ENCODE assay signal across 28 mouse cellular contexts in genomic region chr10:14050586-14050985, GRCm38 (mm10).
A peak's percentile ranks its signal among the peaks of the same experiment; 100 is the strongest.
DNase-seq lines count a peak whose midpoint lies in the region; ATAC-seq and TF ChIP-seq lines count a peak whose summit lies in the region.
"Had no signal": no experiment of that assay in that cellular context is flagged by ENCODE, and none has a peak within 500 bp of the region (broad histone marks: within the 10 kb centered on the region; RNA-seq: fewer than 3 reads in every experiment).

No protein-coding gene starts in this region.

- H3K27ac ChIP-seq in CH12.LX (ENCODE audit: insufficient read depth, low read depth) = no peak overlapping the region
- no peak overlapping the region for H3K27ac ChIP-seq in hindbrain, embryonic 12.5 days
- H3K27ac ChIP-seq: embryonic facial prominence, embryonic 10.5 days; embryonic facial prominence, embryonic 13.5 days; forebrain, embryonic 12.5 days; forebrain, embryonic 15.5 days; heart, adult 2 months; heart, embryonic 10.5 days; heart, embryonic 13.5 days; hindbrain, embryonic 13.5 days had no signal

- H3K27me3 ChIP-seq in CH12.LX (replicated peaks) = no peaks in the 10 kb centered on the region
- H3K27me3 ChIP-seq in hindbrain, embryonic 12.5 days = no peaks in the 10 kb centered on the region
- H3K27me3 ChIP-seq: embryonic facial prominence, embryonic 13.5 days; forebrain, embryonic 12.5 days; forebrain, embryonic 15.5 days; heart, embryonic 13.5 days; hindbrain, embryonic 13.5 days; Patski had no signal

- peak overlapping the region; percentile 49 for H3K9ac ChIP-seq in CH12.LX (ENCODE audit: insufficient read depth, low read depth)
- no peak overlapping the region for H3K9ac ChIP-seq in hindbrain, embryonic 12.5 days
- H3K9ac ChIP-seq: embryonic facial prominence, embryonic 13.5 days; forebrain, embryonic 12.5 days; forebrain, embryonic 15.5 days; heart, embryonic 13.5 days; hindbrain, embryonic 13.5 days had no signal

- peak overlapping the region; percentile 34; the same call in 1 of the 2 replicates for H3K4me2 ChIP-seq in CH12.LX (ENCODE audit: insufficient read depth, low read depth, poor library complexity, severe bottlenecking)
- no peak overlapping the region for H3K4me2 ChIP-seq in hindbrain, embryonic 12.5 days (replicated peaks)
- H3K4me2 ChIP-seq: embryonic facial prominence, embryonic 13.5 days; forebrain, embryonic 12.5 days; forebrain, embryonic 15.5 days; heart, embryonic 13.5 days; hindbrain, embryonic 13.5 days had no signal

- H3K4me3 ChIP-seq in CH12.LX (replicated peaks in 1 of 3; ENCODE audit: low read depth in 2 of 3, low read length in 2 of 3, poor library complexity in 1 of 3) = no peak overlapping the region
- H3K4me3 ChIP-seq in hindbrain, embryonic 12.5 days = no peak overlapping the region
- H3K4me3 ChIP-seq: embryonic facial prominence, embryonic 10.5 days; embryonic facial prominence, embryonic 13.5 days; erythroblast, embryonic 14.5 days; forebrain, embryonic 12.5 days; forebrain, embryonic 15.5 days; heart, adult 2 months; heart, embryonic 10.5 days; heart, embryonic 13.5 days; hindbrain, embryonic 13.5 days had no signal

- DNase-seq in heart, adult 11 months = peak; percentile 53
- no peak for DNase-seq in heart, postnatal 10 days
- DNase-seq in CD4-positive helper T cell, adult 2 months (ENCODE audit: low read depth, low spot score) = peak; percentile 76
- no peak for DNase-seq in CH12.LX (ENCODE audit: extremely low read depth)
- no peak for DNase-seq in urinary bladder, postnatal 10 days (ENCODE audit: low spot score)
- DNase-seq: adrenal gland, adult 8-10 months; adrenal gland, postnatal 25 days; cerebellum, adult 11-12 months; cerebellum, adult 8-10 months; cerebellum, postnatal 10 days; cerebellum, postnatal 36 days; embryo, embryonic 11 days; gastrocnemius, postnatal 25 days; heart, adult 2 months had no signal

- in situ Hi-C loops in CH12.LX (cut with MboI; ENCODE audit: low pct_ligation_motif_present, low pct_unique_long_range_greater_than_20kb, low sequenced_read_pairs) = no loop called here

- TF ChIP-seq CTCF in CH12.LX (conservative IDR thresholded peaks at IDR 0.05 in 1 of 2, IDR thresholded peaks at IDR 0.05 in 1 of 2; ENCODE audit: low read depth in 2 of 2, low read length in 2 of 2) = no peak

- TF ChIP-seq EP300 in CH12.LX (IDR thresholded peaks at IDR 0.05; ENCODE audit: low read length) = no peak

- TF ChIP-seq POLR2A in CH12.LX (IDR thresholded peaks at IDR 0.05; ENCODE audit: low read depth, low read length) = no peak

- 0 out of 2 replicates have a peak, but pooled peaks cover 2% of the 10 kb centered on the region for H3K79me2 ChIP-seq in CH12.LX (replicated peaks; ENCODE audit: control insufficient read depth, extremely low read depth, insufficient read depth, poor library complexity, severe bottlenecking)

- ATAC-seq in inflammation-experienced regulatory T-cells, adult 6 months = peak; percentile 41
- ATAC-seq in megakaryocyte progenitor cell, adult 5-6 weeks (replicated peaks; ENCODE audit: poor library complexity) = no peak
- no peak for ATAC-seq in hindbrain, embryonic 12.5 days (ENCODE audit: low FRiP score)
- ATAC-seq: forebrain, embryonic 15.5 days; hindbrain, embryonic 16.5 days; Patski had no signal

- WGBS in hindbrain, embryonic 12.5 days = 87% methylated on average over 8 of the region's 8 CpGs

- no peak for TF ChIP-seq RAD21 in CH12.LX (IDR thresholded peaks at IDR 0.05; ENCODE audit: low read depth, low read length)

- H3K36me3 ChIP-seq in CH12.LX (replicated peaks in 1 of 2; ENCODE audit: control insufficient read depth in 1 of 2, insufficient read depth in 1 of 2, low read length in 1 of 2) = no peaks in the 10 kb centered on the region
- H3K36me3 ChIP-seq in hindbrain, embryonic 12.5 days = no peaks in the 10 kb centered on the region
- H3K36me3 ChIP-seq: embryonic facial prominence, embryonic 10.5 days; embryonic facial prominence, embryonic 13.5 days; forebrain, embryonic 12.5 days; forebrain, embryonic 15.5 days; G1E; heart, embryonic 10.5 days; heart, embryonic 13.5 days; hindbrain, embryonic 13.5 days had no signal

- dilution Hi-C loops in CH12.LX (cut with MboI; ENCODE audit: extremely low pct_ligation_motif_present, extremely low pct_unique_long_range_greater_than_20kb, low sequenced_read_pairs) = no loop called here

- no peaks in the 10 kb centered on the region for H3K9me3 ChIP-seq in CH12.LX (replicated peaks; ENCODE audit: low read length)
- no peaks in the 10 kb centered on the region for H3K9me3 ChIP-seq in hindbrain, embryonic 12.5 days (replicated peaks)
- H3K9me3 ChIP-seq: embryonic facial prominence, embryonic 10.5 days; embryonic facial prominence, embryonic 13.5 days; forebrain, embryonic 12.5 days; forebrain, embryonic 15.5 days; G1E; heart, embryonic 10.5 days; heart, embryonic 13.5 days; hindbrain, embryonic 13.5 days had no signal

- peaks cover 11 to 44% of the 10 kb centered on the region in 2 experiments for H3K4me1 ChIP-seq in CH12.LX (ENCODE audit: control insufficient read depth in 1 of 2, insufficient read depth in 2 of 2)
- peaks cover 25% of the 10 kb centered on the region for H3K4me1 ChIP-seq in hindbrain, embryonic 12.5 days

- intact Hi-C loops in heart, postnatal 10 days (cut with DNase I) = no loop called here

TF ChIP-seq in CH12.LX, 34 proteins besides CTCF, POLR2A, EP300 and RAD21:
- TF ChIP-seq CHD1 (IDR thresholded peaks at IDR 0.05; ENCODE audit: low read depth, low read length) = no peak
- TF ChIP-seq ZKSCAN1 (IDR thresholded peaks at IDR 0.05; ENCODE audit: borderline replicate concordance, low read depth, low read length) = no peak

Comparison
In these comparisons a context has a peak if more than half of its experiments do, and no peak if none do; other contexts are left out.
1. DNase-seq: peak in heart, adult 11 months (single experiment) and CD4-positive helper T cell, adult 2 months (single experiment); none in heart, postnatal 10 days (0 of 2), CH12.LX (single experiment) and urinary bladder, postnatal 10 days (single experiment).